Mouse (Mus musculus): ENCODE data around the gene Sh3tc1.

Gene Sh3tc1

GRCm38 (mm10) chr5:35751016-35751415 lies 11.2 kb upstream of the Sh3tc1 start:
- no peak for DNase-seq

GRCm38 (mm10) chr5:35750026-35750425 lies 10.2 kb upstream of the Sh3tc1 start:
- DNase-seq = no peak

- DNase-seq = no peak
Observed at GRCm38 (mm10) chr5:35749416-35749815, 9.6 kb upstream of the Sh3tc1 start.

- DNase-seq = peak; percentile 86
Observed at GRCm38 (mm10) chr5:35746910-35747309, 7.1 kb upstream of the Sh3tc1 start.

- no peak for DNase-seq
Observed at GRCm38 (mm10) chr5:35745406-35745805, 5.6 kb upstream of the Sh3tc1 start.

GRCm38 (mm10) chr5:35743990-35744722 lies 4.4 kb upstream of the Sh3tc1 start:
- no peak for DNase-seq

- peak; percentile 69 for DNase-seq
Observed at GRCm38 (mm10) chr5:35743238-35743951, 3.6 kb upstream of the Sh3tc1 start.

GRCm38 (mm10) chr5:35741225-35741820 lies 1.5 kb upstream of the Sh3tc1 start:
- DNase-seq = no peak

GRCm38 (mm10) chr5:35740716-35741115 lies 929 bp upstream of the Sh3tc1 start:
- DNase-seq = no peak

GRCm38 (mm10) chr5:35739005-35739404 lies 782 bp downstream of the Sh3tc1 start:
- no peak for DNase-seq

- DNase-seq = peak; percentile 73
Observed at GRCm38 (mm10) chr5:35737231-35737901, 2.4 kb downstream of the Sh3tc1 start.

- no peak for DNase-seq
Observed at GRCm38 (mm10) chr5:35733523-35733922, 6.3 kb downstream of the Sh3tc1 start.

- no peak for DNase-seq
Observed at GRCm38 (mm10) chr5:35731006-35731405, 8.8 kb downstream of the Sh3tc1 start.

GRCm38 (mm10) chr5:35730552-35730951 lies 9.2 kb downstream of the Sh3tc1 start:
- no peak for DNase-seq

- peak; percentile 80 for DNase-seq
Observed at GRCm38 (mm10) chr5:35729844-35730243, 9.9 kb downstream of the Sh3tc1 start.

- peak; percentile 78 for DNase-seq
Observed at GRCm38 (mm10) chr5:35728957-35729460, 10.8 kb downstream of the Sh3tc1 start.

- DNase-seq = no peak
Observed at GRCm38 (mm10) chr5:35728344-35728956, 11.3 kb downstream of the Sh3tc1 start.

- DNase-seq = peak; percentile 23
Observed at GRCm38 (mm10) chr5:35727447-35727846, 12.3 kb downstream of the Sh3tc1 start.

GRCm38 (mm10) chr5:35725840-35726239 lies 13.9 kb downstream of the Sh3tc1 start:
- DNase-seq = no peak

- DNase-seq = no peak
Observed at GRCm38 (mm10) chr5:35723900-35724299, 15.9 kb downstream of the Sh3tc1 start.

- no peak for DNase-seq
Observed at GRCm38 (mm10) chr5:35722654-35723053, 17.1 kb downstream of the Sh3tc1 start.

GRCm38 (mm10) chr5:35721933-35722332 lies 17.9 kb downstream of the Sh3tc1 start:
- no peak for DNase-seq

- DNase-seq = peak; percentile 23
Observed at GRCm38 (mm10) chr5:35719880-35720279, 19.9 kb downstream of the Sh3tc1 start.
